Mouse (Mus musculus) intestine, embryonic 14.5 days (tissue): ENCODE data around the gene Nt5c1a. TPM values are rescaled to one million over a fixed set of nuclear protein-coding genes. Genes with fewer than 3 reads are reported as not detected.

Source experiments
- ATAC-seq: fragments of 200-750 bp; cut with Nextera tagmentation; replicated peaks from 2 replicates; pipeline ENCODE4 v1.8.0; 2017; ENCODE audit warnings: low read depth, moderate number of reproducible peaks, moderate TSS enrichment, moderate library complexity; ENCODE audit not compliant: low FRiP score, low TSS enrichment
- DNase-seq: peaks from one replicate; pipeline ENCODE4 v3.0.0-alpha.2; 2018; ENCODE audit warnings: low spot score
- H3K27ac ChIP-seq: fragments of 300-500 bp; sonication (generic); 2 replicates; pipeline ENCODE4 v1.5.1; 2014; ENCODE audit warnings: low read depth, mild to moderate bottlenecking, control low read depth
- H3K27me3 ChIP-seq: fragments of 300-500 bp; sonication (generic); replicated peaks from 2 replicates; pipeline ENCODE4 v1.6.1; 2014; ENCODE audit warnings: low read length, control low read depth; ENCODE audit not compliant: control insufficient read depth, insufficient read depth
- H3K36me3 ChIP-seq: fragments of 300-500 bp; sonication (generic); 2 replicates; pipeline ENCODE4 v1.6.1; 2014; ENCODE audit warnings: low read length, control low read depth; ENCODE audit not compliant: control insufficient read depth, insufficient read depth
- H3K4me1 ChIP-seq: fragments of 300-500 bp; sonication (generic); replicated peaks from 2 replicates; pipeline ENCODE4 v1.6.1; 2014; ENCODE audit warnings: low read length, control low read depth, mixed read lengths; ENCODE audit not compliant: control insufficient read depth, insufficient read depth
- H3K4me2 ChIP-seq: fragments of 300-500 bp; sonication (generic); 2 replicates; pipeline ENCODE4 v1.6.1; 2014; ENCODE audit warnings: low read length
- H3K4me3 ChIP-seq: fragments of 300-500 bp; sonication (generic); 2 replicates; pipeline ENCODE4 v1.5.1; 2014; ENCODE audit warnings: low read depth, low read length, control low read depth, mixed read lengths
- H3K9ac ChIP-seq: fragments of 300-500 bp; sonication (generic); 2 replicates; pipeline ENCODE4 v1.6.1; 2014; ENCODE audit warnings: mild to moderate bottlenecking, low read length
- H3K9me3 ChIP-seq: fragments of 300-500 bp; sonication (generic); 2 replicates; pipeline ENCODE4 v1.6.1; 2016; ENCODE audit warnings: low read length, control low read depth; ENCODE audit not compliant: control insufficient read depth
- WGBS: fragments of 180-500 bp; shearing (Covaris S2); extraction: QIAGEN DNeasy Blood & Tissue Kit; methylation state at CpG from one replicate; pipeline ENCODE4 v1.1.7; 2014; 5-methylcytosine and 5-hydroxymethylcytosine counted together
- polyA plus RNA-seq: library from polyadenylated mRNA; unstranded; fragments of >200 nt; fragmentation: Nextera tagmentation; extraction: Ambion mirVana; gene quantifications from 2 replicates; pipeline ENCODE4 v1.2.1, GENCODE M21; 2014

Nt5c1a gene
- polyA plus RNA-seq, 1 experiment from 2014 or later: not detected

GRCm38 (mm10) chr4:123196695-123197094 lies 4.6 kb upstream of the Nt5c1a start:
- Histone ChIP-seq H3K4me3 (no peak overlapping the region), H3K9ac (no peak overlapping the region), H3K4me1 (0 out of 2 replicates have a peak, but pooled peaks cover 4% of the 10 kb centered on the region), H3K4me2 (no peak overlapping the region), H3K27ac (no peak overlapping the region), H3K36me3 (no peaks in the 10 kb centered on the region), H3K9me3 (no peaks in the 10 kb centered on the region), H3K27me3 (peaks cover 9% of the 10 kb centered on the region)
- DNase-seq (no peak), ATAC-seq (no peak)
- WGBS: 62% methylated on average over 6 of the region's 6 CpGs

DNA sequence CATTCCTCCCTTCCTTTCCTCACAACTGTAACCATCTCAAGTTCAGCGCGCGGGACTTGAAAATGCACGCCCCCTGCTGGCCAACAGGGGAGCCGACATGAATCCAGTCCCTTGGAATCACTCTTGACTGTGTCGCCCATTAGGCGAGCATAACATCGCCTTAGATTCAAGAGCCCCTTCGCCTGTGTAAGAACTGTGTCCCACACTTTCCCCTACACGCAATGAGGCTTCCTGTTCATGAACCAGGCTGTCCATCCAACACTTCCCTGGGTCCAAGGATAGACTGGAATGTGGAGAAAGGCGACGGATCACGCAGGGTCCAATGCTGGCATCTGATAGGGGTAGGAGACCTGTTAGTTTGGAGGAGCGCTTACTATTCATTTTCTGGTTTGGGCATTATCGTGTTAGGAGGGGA lies 526 bp upstream of the Nt5c1a start:
- Histone ChIP-seq H3K9me3 (no peaks in the 10 kb centered on the region), H3K4me2 (peak overlapping the region; percentile 64), H3K27me3 (peaks cover 23% of the 10 kb centered on the region), H3K27ac (no peak overlapping the region), H3K4me1 (0 out of 2 replicates have a peak, but pooled peaks cover 7% of the 10 kb centered on the region), H3K36me3 (no peaks in the 10 kb centered on the region), H3K4me3 (peak overlapping the region; percentile 39), H3K9ac (no peak overlapping the region)
- ATAC-seq: peak; percentile 63; the same call in 1 of the 2 replicates
- peak; percentile 85 for DNase-seq
- WGBS: 2% methylated on average over 15 of the region's 15 CpGs

DNA sequence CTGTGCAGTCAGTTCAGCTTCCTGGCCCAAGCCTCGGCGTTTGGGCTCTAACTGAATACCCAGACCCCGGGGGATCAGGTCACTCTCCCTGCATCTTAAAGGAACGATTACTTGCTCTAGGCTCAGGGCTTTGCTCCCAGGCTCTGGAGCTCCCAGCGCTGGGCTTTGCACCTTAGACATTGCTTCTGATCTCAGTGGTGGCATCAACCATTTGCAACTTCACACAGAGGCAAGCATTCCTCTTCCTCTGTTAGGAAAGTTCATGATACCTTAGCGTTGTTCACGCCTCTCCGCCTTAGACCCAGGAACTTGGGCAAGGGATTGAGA lies 753 bp downstream of the Nt5c1a start:
- H3K4me2 ChIP-seq: peak overlapping the region; percentile 64; the same call in 1 of the 2 replicates
- no peaks in the 10 kb centered on the region for H3K9me3 ChIP-seq
- ATAC-seq: no peak
- peaks cover 23% of the 10 kb centered on the region for H3K27me3 ChIP-seq
- DNase-seq: no peak
- no peak overlapping the region for H3K9ac ChIP-seq
- no peak overlapping the region for H3K4me3 ChIP-seq
- 0 out of 2 replicates have a peak, but pooled peaks cover 7% of the 10 kb centered on the region for H3K4me1 ChIP-seq
- no peak overlapping the region for H3K27ac ChIP-seq
- H3K36me3 ChIP-seq: no peaks in the 10 kb centered on the region
- WGBS: 16% methylated on average over 8 of the region's 8 CpGs

DNA sequence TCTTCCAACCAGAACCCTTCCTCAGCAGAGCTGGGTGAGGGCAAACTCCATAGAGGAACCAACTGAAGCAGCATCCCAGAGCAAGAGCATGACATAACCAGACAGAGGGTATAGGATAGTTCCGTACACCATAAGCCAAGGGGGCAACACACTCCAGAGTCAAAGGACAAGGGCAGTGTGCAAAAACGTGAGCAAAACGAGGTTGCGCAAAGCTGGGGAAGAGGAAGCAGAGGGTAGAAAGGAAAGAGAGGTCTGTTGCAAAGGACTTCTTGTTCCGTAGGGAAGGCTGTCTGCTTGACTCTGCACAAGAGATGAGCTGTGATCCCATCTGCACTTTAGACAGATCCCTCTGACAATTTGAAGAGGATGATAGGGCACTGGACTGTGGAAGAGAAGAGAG lies 6.0 kb downstream of the Nt5c1a start:
- Histone ChIP-seq H3K4me1 (no peaks in the 10 kb centered on the region), H3K4me2 (no peak overlapping the region), H3K4me3 (no peak overlapping the region), H3K9me3 (no peaks in the 10 kb centered on the region), H3K36me3 (no peaks in the 10 kb centered on the region), H3K27ac (no peak overlapping the region), H3K9ac (no peak overlapping the region), H3K27me3 (peaks cover 8% of the 10 kb centered on the region)
- ATAC-seq (no peak), DNase-seq (no peak)
- WGBS: 83% methylated on average over 5 of the region's 5 CpGs

- DNase-seq: no peak
- no peaks in the 10 kb centered on the region for H3K36me3 ChIP-seq
- no peak overlapping the region for H3K9ac ChIP-seq
- no peak overlapping the region for H3K4me3 ChIP-seq
- no peak for ATAC-seq
- no peaks in the 10 kb centered on the region for H3K9me3 ChIP-seq
- H3K4me2 ChIP-seq: no peak overlapping the region
- H3K27ac ChIP-seq: no peak overlapping the region
- no peaks in the 10 kb centered on the region for H3K27me3 ChIP-seq
- 69% methylated on average over 8 of the region's 8 CpGs for WGBS
- H3K4me1 ChIP-seq: no peaks in the 10 kb centered on the region; the same call in 1 of the 2 replicates
Observed at GRCm38 (mm10) chr4:123210996-123211395, 9.7 kb downstream of the Nt5c1a start.

- H3K4me2 ChIP-seq: no peak overlapping the region
- H3K27me3 ChIP-seq: no peaks in the 10 kb centered on the region
- no peak overlapping the region for H3K4me3 ChIP-seq
- no peaks in the 10 kb centered on the region; the same call in 1 of the 2 replicates for H3K4me1 ChIP-seq
- no peak overlapping the region for H3K27ac ChIP-seq
- WGBS: 50% methylated on average over 5 of the region's 5 CpGs
- H3K9me3 ChIP-seq: no peaks in the 10 kb centered on the region
- DNase-seq: no peak
- no peak overlapping the region for H3K9ac ChIP-seq
- ATAC-seq: no peak
- H3K36me3 ChIP-seq: no peaks in the 10 kb centered on the region
Observed at GRCm38 (mm10) chr4:123211453-123211852, 10.1 kb downstream of the Nt5c1a start.

DNA sequence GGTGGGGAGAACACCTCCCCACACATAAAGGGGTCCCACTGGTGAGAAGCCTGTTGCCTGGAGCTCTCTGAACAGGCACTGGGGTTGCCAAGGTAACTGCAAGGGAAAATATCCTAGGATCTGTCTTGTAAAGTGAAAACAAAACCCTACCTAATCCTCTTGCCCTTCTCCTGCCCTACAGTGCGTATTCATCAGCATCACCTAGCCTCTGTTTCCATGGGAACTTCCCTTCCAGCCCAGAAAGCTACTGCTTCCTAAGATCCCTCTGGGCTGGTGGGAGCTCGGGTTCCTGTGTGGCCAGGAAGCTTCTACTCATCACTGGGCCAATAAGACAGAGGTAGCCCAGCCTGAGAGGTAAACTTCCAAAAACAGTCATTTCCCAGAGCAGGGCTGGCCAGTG lies 11.0 kb downstream of the Nt5c1a start:
- H3K27ac ChIP-seq: no peak overlapping the region
- H3K27me3 ChIP-seq: no peaks in the 10 kb centered on the region
- H3K9ac ChIP-seq: no peak overlapping the region
- H3K4me1 ChIP-seq: no peaks in the 10 kb centered on the region; the same call in 1 of the 2 replicates
- no peaks in the 10 kb centered on the region for H3K36me3 ChIP-seq
- DNase-seq: no peak
- 62% methylated on average over 2 of the region's 2 CpGs for WGBS
- no peak overlapping the region for H3K4me3 ChIP-seq
- H3K9me3 ChIP-seq: no peaks in the 10 kb centered on the region
- no peak overlapping the region for H3K4me2 ChIP-seq
- ATAC-seq: no peak

- Histone ChIP-seq H3K27me3 (no peaks in the 10 kb centered on the region), H3K4me1 (no peaks in the 10 kb centered on the region; the same call in 1 of the 2 replicates), H3K9me3 (no peaks in the 10 kb centered on the region), H3K4me2 (no peak overlapping the region), H3K36me3 (no peaks in the 10 kb centered on the region), H3K9ac (no peak overlapping the region), H3K27ac (no peak overlapping the region), H3K4me3 (no peak overlapping the region)
- 89% methylated on average over 9 of the region's 9 CpGs for WGBS
- ATAC-seq: no peak
- DNase-seq: no peak
Observed at GRCm38 (mm10) chr4:123213975-123214374, 12.7 kb downstream of the Nt5c1a start.

- no peaks in the 10 kb centered on the region for H3K27me3 ChIP-seq
- no peaks in the 10 kb centered on the region for H3K9me3 ChIP-seq
- no peak overlapping the region for H3K27ac ChIP-seq
- no peak overlapping the region for H3K4me2 ChIP-seq
- DNase-seq (no peak), ATAC-seq (no peak; the same call in 1 of the 2 replicates)
- H3K4me1 ChIP-seq: no peaks in the 10 kb centered on the region; the same call in 1 of the 2 replicates
- no peak overlapping the region for H3K9ac ChIP-seq
- H3K4me3 ChIP-seq: no peak overlapping the region
- H3K36me3 ChIP-seq: no peaks in the 10 kb centered on the region
- 63% methylated on average over 1 of the region's 1 CpGs for WGBS
Observed at GRCm38 (mm10) chr4:123215367-123215766, 14.1 kb downstream of the Nt5c1a start.
